Mouse (Mus musculus) liver, embryonic 11.5 days (tissue): ENCODE measurements around the gene C530008M17Rik. TPM values are rescaled to one million over a fixed set of nuclear protein-coding genes. Genes with fewer than 3 reads are reported as not detected.

Experiments used
- ATAC-seq: fragments of 200-750 bp; cut with Nextera tagmentation; replicated peaks from 2 replicates; pipeline ENCODE4 v1.8.0; 2017; ENCODE audit warnings: moderate number of reproducible peaks, mild to moderate bottlenecking, moderate TSS enrichment, moderate library complexity; ENCODE audit not compliant: low FRiP score
- DNase-seq: peaks from one replicate; pipeline ENCODE4 v3.0.0-alpha.2; 2017; ENCODE audit warnings: low spot score
- H3K27ac ChIP-seq: fragments of 300-500 bp; sonication (generic); 2 replicates; pipeline ENCODE4 v1.5.1; 2014; ENCODE audit warnings: mild to moderate bottlenecking, low read depth, low read length, control low read depth
- H3K27me3 ChIP-seq: fragments of 300-500 bp; sonication (generic); replicated peaks from 2 replicates; pipeline ENCODE4 v1.6.1; 2014; ENCODE audit warnings: low read length, mixed read lengths; ENCODE audit not compliant: control insufficient read depth, insufficient read depth
- H3K36me3 ChIP-seq: fragments of 300-500 bp; sonication (generic); 2 replicates; pipeline ENCODE4 v1.6.1; 2014; ENCODE audit warnings: mild to moderate bottlenecking, low read length, moderate library complexity, mixed read lengths; ENCODE audit not compliant: control insufficient read depth, insufficient read depth
- H3K4me1 ChIP-seq: fragments of 300-500 bp; sonication (generic); replicated peaks from 2 replicates; pipeline ENCODE4 v1.6.1; 2014; ENCODE audit warnings: low read length, mixed read lengths; ENCODE audit not compliant: control insufficient read depth, insufficient read depth
- H3K4me2 ChIP-seq: fragments of 300-500 bp; sonication (generic); 2 replicates; pipeline ENCODE4 v1.6.1; 2014; ENCODE audit warnings: mild to moderate bottlenecking, control low read depth, moderate library complexity
- H3K4me3 ChIP-seq: fragments of 300-500 bp; sonication (generic); 2 replicates; pipeline ENCODE4 v1.5.1; 2014; ENCODE audit warnings: low read depth, low read length, control low read depth
- H3K9ac ChIP-seq: fragments of 300-500 bp; sonication (generic); 2 replicates; pipeline ENCODE4 v1.6.1; 2014; ENCODE audit warnings: low read depth, low read length, control low read depth
- H3K9me3 ChIP-seq: fragments of 300-500 bp; sonication (generic); 2 replicates; pipeline ENCODE4 v1.6.1; 2016; ENCODE audit warnings: low read length, inconsistent platforms, mixed read lengths; ENCODE audit not compliant: control insufficient read depth
- WGBS: fragments of 180-500 bp; shearing (Covaris S2); extraction: QIAGEN DNeasy Blood & Tissue Kit; methylation state at CpG from one replicate; pipeline ENCODE4 v1.1.7; 2014; 5-methylcytosine and 5-hydroxymethylcytosine counted together
- polyA plus RNA-seq: library from polyadenylated mRNA; unstranded; fragments of >200 nt; fragmentation: Nextera tagmentation; extraction: Ambion mirVana; gene quantifications from 2 replicates; pipeline ENCODE4 v1.2.1, GENCODE M21; 2014

C530008M17Rik gene
- polyA plus RNA-seq, 1 experiment from 2014 or later, result 10.8 TPM

GRCm38 (mm10) chr5:76670183-76670582, 13.9 kb downstream of the C530008M17Rik start:
- Histone ChIP-seq H3K4me3 (no peak overlapping the region), H3K27ac (no peak overlapping the region), H3K9ac (no peak overlapping the region), H3K4me1 (no peaks in the 10 kb centered on the region), H3K27me3 (no peaks in the 10 kb centered on the region), H3K9me3 (no peaks in the 10 kb centered on the region), H3K36me3 (no peaks in the 10 kb centered on the region), H3K4me2 (no peak overlapping the region)
- no peak for ATAC-seq
- DNase-seq, result no peak
- 87% methylated on average over 10 of the region's 10 CpGs for WGBS

- Histone ChIP-seq H3K27ac (no peak overlapping the region), H3K36me3 (peaks cover 2% of the 10 kb centered on the region; the same call in 1 of the 2 replicates), H3K4me2 (no peak overlapping the region), H3K4me3 (no peak overlapping the region), H3K9ac (no peak overlapping the region), H3K27me3 (no peaks in the 10 kb centered on the region), H3K4me1 (no peaks in the 10 kb centered on the region), H3K9me3 (no peaks in the 10 kb centered on the region)
- no peak for ATAC-seq
- no peak for DNase-seq
- 78% methylated on average over 5 of the region's 5 CpGs for WGBS
Observed at GRCm38 (mm10) chr5:76674022-76674653, 17.8 kb downstream of the C530008M17Rik start.

GRCm38 (mm10) chr5:76675369-76675768, 19.1 kb downstream of the C530008M17Rik start:
- peaks cover 2% of the 10 kb centered on the region; the same call in 1 of the 2 replicates for H3K36me3 ChIP-seq
- no peaks in the 10 kb centered on the region for H3K9me3 ChIP-seq
- H3K9ac ChIP-seq, result no peak overlapping the region
- no peaks in the 10 kb centered on the region for H3K4me1 ChIP-seq
- no peak for ATAC-seq
- H3K4me3 ChIP-seq, result no peak overlapping the region
- H3K27ac ChIP-seq, result no peak overlapping the region
- no peak for DNase-seq
- H3K27me3 ChIP-seq, result no peaks in the 10 kb centered on the region
- WGBS, result 46% methylated on average over 4 of the region's 4 CpGs
- no peak overlapping the region for H3K4me2 ChIP-seq

- ATAC-seq (no peak), DNase-seq (no peak)
- WGBS, result 41% methylated on average over 3 of the region's 3 CpGs
- no peak overlapping the region for H3K27ac ChIP-seq
- H3K4me3 ChIP-seq, result no peak overlapping the region
- H3K9me3 ChIP-seq, result no peaks in the 10 kb centered on the region
- H3K4me1 ChIP-seq, result peaks cover 6% of the 10 kb centered on the region; the same call in 1 of the 2 replicates
- H3K36me3 ChIP-seq, result peaks cover 2% of the 10 kb centered on the region; the same call in 1 of the 2 replicates
- no peak overlapping the region for H3K9ac ChIP-seq
- H3K27me3 ChIP-seq, result no peaks in the 10 kb centered on the region
- H3K4me2 ChIP-seq, result no peak overlapping the region
Observed at GRCm38 (mm10) chr5:76680959-76681358, 24.6 kb downstream of the C530008M17Rik start.

GRCm38 (mm10) chr5:76681895-76682656, 25.8 kb downstream of the C530008M17Rik start:
- H3K4me1 ChIP-seq, result peaks cover 8% of the 10 kb centered on the region; the same call in 1 of the 2 replicates
- H3K27me3 ChIP-seq, result no peaks in the 10 kb centered on the region
- H3K27ac ChIP-seq, result no peak overlapping the region
- no peaks in the 10 kb centered on the region for H3K9me3 ChIP-seq
- no peak overlapping the region for H3K4me3 ChIP-seq
- H3K4me2 ChIP-seq, result no peak overlapping the region
- no peak overlapping the region for H3K9ac ChIP-seq
- DNase-seq (no peak), ATAC-seq (no peak)
- H3K36me3 ChIP-seq, result peaks cover 2% of the 10 kb centered on the region; the same call in 1 of the 2 replicates
- 63% methylated on average over 4 of the region's 4 CpGs for WGBS

- Histone ChIP-seq H3K9me3 (no peaks in the 10 kb centered on the region), H3K27me3 (no peaks in the 10 kb centered on the region), H3K9ac (no peak overlapping the region), H3K4me3 (no peak overlapping the region), H3K36me3 (peaks cover 2% of the 10 kb centered on the region; the same call in 1 of the 2 replicates), H3K4me2 (no peak overlapping the region), H3K27ac (no peak overlapping the region), H3K4me1 (peaks cover 8% of the 10 kb centered on the region; the same call in 1 of the 2 replicates)
- DNase-seq (no peak), ATAC-seq (no peak)
- WGBS, result 82% methylated on average over 5 of the region's 5 CpGs
Observed at GRCm38 (mm10) chr5:76683455-76683854, 27.1 kb downstream of the C530008M17Rik start.

GRCm38 (mm10) chr5:76684658-76685605, 28.6 kb downstream of the C530008M17Rik start:
- Histone ChIP-seq H3K4me1 (peaks cover 8% of the 10 kb centered on the region; the same call in 1 of the 2 replicates), H3K27ac (peak overlapping the region; percentile 41), H3K4me3 (no peak overlapping the region), H3K9ac (peak overlapping the region; percentile 2; the same call in 1 of the 2 replicates), H3K4me2 (peak overlapping the region; percentile 32), H3K27me3 (no peaks in the 10 kb centered on the region), H3K36me3 (no peaks in the 10 kb centered on the region), H3K9me3 (no peaks in the 10 kb centered on the region)
- peak; percentile 90 for ATAC-seq
- DNase-seq, result no peak
- WGBS, result 63% methylated on average over 15 of the region's 15 CpGs

- DNase-seq (no peak), ATAC-seq (peak; percentile 38)
- Histone ChIP-seq H3K4me1 (peaks cover 6% of the 10 kb centered on the region; the same call in 1 of the 2 replicates), H3K27me3 (no peaks in the 10 kb centered on the region), H3K27ac (peak overlapping the region; percentile 53), H3K9me3 (no peaks in the 10 kb centered on the region), H3K4me2 (0 out of 2 replicates have a peak overlapping the region, but pooled peaks have one; percentile 29), H3K36me3 (no peaks in the 10 kb centered on the region), H3K4me3 (no peak overlapping the region), H3K9ac (no peak overlapping the region)
- WGBS, result 62% methylated on average over 10 of the region's 10 CpGs
Observed at GRCm38 (mm10) chr5:76687961-76688600, 31.8 kb downstream of the C530008M17Rik start.
